Mouse (Mus musculus) frontal cortex, postnatal 36 days (tissue): ENCODE results near the gene Tmub2.

ENCODE experiments used
- DNase-seq, 2 experiments: peaks; one replicate each; pipeline ENCODE4 v3.0.0; 2022; ENCODE audit warnings: low spot score in 2 of 2

Gene Tmub2

DNA sequence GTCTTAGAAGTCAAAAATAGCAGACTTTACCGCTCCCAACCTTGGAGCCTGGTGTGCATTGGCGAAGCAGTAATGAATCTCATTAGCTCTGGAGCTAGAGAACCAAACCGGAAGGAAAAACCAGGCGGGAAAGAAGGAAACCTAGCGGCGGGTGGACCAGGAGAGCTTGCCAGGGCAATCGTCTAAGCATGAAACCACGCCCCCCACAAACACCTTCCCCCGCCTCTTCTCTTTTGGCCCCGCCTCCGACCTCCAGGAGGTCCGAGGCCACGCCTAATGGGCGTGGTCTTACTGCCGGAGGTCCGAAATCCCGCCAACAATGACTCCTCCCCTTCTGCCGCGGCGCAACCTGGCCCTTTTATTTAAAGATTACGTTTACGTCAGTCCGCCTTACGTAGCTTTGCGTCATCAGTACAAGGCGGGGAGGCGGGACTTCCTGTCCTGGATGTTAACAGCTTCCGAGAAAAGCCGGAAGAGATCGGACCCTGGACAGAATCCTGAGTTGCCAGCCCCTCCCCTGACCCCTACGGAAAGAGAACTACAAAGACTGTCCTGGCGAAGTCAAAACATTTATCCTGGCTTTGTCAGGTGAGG is at the start of gene Tmub2:
TSS of gene Tmub2 (plus strand) at position 431 of the 594 bp plus-strand sequence.
- DNase-seq = peak; percentile 94 to 98

GRCm38 (mm10) chr11:102236022-102236421 is 48.7 kb upstream of the Tmub2 start:
- no peak for DNase-seq

- no peak for DNase-seq
Observed at GRCm38 (mm10) chr11:102240636-102241035, 44.1 kb upstream of the Tmub2 start.

DNA sequence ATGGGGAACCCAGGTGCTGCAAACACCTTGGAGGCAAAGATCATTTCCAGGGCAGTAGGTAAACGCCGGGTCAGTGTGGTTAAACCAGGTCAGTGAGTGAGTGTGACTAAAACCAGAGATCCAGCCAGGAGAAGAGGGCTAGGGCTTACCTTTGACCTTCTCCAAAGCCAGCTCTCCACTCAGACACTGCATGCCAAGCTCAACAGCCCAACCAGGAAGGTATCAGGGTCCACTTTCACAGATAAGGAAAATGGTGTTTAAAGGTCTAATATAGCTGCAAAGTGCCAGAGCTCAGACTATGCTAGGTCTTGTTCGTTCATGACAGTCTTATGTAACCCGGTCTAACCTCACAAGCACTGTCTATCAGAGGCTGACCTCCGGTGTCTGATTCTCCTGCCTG is 43.5 kb upstream of the Tmub2 start:
- no peak for DNase-seq

DNA sequence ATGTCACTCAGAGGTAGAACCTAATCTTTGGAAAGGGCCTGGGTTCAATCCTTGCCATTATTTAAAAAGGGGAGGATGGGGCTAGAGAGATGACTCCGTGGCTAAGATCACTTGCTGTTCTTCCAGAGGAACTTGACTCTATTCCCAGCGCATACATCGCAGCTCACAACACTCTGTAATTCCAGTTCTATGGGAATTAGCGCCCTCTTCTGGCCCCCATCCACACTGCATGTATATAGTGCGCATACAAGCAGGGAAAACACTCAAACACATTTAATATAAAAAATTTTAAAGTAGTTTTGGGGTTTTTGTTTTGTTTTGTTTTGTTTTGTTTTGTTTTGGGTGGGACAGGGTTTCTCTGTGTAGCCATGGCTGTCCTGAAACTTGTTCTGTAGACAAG is 42.9 kb upstream of the Tmub2 start:
- DNase-seq = no peak

DNA sequence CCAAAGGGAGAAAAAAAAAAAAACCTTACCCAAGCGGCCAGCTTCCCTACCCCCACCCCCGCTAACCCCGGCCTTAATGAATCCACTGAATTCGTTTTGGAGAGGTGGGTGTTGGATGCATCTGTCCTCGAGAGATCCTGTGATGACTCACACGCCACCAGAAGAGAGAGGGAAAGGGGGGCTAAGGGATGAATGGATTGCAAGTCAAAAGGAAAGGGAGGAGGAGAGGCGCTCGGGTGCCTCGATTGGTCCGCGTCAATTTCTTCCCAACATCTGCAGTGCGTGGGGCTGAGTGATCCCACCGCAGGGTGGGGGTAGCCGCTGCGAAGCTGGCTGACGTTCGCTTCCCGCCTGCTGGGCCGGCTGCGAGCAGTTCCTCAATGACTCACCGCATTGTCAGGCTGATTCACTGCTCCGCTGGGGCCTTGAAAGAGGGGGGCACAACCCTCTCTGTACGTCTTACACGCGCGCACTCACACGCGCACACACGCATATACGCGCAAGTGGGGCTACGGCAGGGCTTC is 39.7 kb upstream of the Tmub2 start:
- DNase-seq = peak; percentile 87 to 89

- no peak for DNase-seq
Observed at GRCm38 (mm10) chr11:102245581-102246272, 39.0 kb upstream of the Tmub2 start.

- no peak for DNase-seq
Observed at GRCm38 (mm10) chr11:102246273-102246635, 38.5 kb upstream of the Tmub2 start.

- DNase-seq = no peak
Observed at GRCm38 (mm10) chr11:102246871-102247270, 37.9 kb upstream of the Tmub2 start.

GRCm38 (mm10) chr11:102248630-102249230 is 36.0 kb upstream of the Tmub2 start, which contains the start of gene BC030867:
TSS of gene BC030867 (plus strand) at chr11:102248882.
- DNase-seq = peak; percentile 94

DNA sequence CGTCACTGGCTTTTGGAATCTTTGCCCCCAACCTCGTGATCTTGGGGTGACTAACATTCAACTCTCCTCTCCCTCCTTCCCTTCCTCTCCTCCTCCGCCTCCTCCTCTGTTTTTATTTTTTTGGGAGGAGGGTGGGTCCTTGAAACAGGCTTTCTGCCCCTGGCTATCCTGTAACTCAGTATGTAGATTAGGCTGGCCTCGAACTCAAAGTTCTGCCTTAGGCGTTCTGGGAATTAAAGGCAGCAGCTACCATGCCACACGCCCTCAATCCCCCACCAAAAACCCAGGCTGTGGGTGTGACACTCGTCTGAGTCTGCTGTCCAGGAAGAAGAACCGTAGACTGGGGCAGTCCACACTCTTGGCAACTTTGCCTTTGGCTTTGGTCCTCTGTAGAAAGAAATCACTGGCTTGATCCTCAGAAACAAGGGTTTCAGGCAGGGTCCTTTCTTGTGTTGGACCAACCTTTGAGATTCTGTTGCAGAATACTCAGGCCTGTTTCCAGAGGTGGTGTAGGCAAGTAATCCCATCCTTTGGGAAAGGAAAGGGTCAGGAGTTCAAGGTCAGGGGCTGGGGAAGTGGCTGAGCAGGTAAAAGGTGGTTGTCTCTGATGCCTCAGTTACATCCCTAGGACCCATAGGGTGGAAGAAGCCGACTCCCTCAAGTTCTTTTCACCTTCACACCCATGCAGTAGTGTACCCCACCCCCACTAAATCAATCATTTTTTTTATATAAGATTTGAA is 35.2 kb upstream of the Tmub2 start:
- no peak for DNase-seq

DNA sequence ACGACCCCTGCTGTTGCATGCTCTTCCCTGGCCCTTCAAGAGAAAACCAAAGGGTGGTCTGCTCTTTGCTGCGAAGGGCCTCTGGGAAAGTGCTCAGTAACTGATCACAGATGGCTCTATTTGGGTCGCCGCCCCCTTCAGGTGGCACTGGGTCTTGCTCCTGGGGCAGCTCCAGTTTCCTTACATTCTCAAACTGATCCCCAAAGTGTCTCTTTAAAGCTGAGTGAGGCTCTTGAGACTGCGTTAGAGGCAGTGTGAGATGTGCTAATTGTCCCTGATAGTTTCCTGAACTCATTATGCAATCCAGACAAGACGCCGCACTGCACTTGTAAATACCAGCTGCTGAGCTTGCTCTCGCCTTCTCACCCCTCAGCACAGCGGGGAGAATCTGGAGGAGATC is 27.2 kb upstream of the Tmub2 start:
- peak in 1 of 2 experiments; percentile 8 for DNase-seq

- no peak for DNase-seq
Observed at GRCm38 (mm10) chr11:102258095-102258494, 26.6 kb upstream of the Tmub2 start.

GRCm38 (mm10) chr11:102258521-102258920 is 26.2 kb upstream of the Tmub2 start:
- DNase-seq = no peak

GRCm38 (mm10) chr11:102263211-102263610 is 21.5 kb upstream of the Tmub2 start:
- no peak for DNase-seq

DNA sequence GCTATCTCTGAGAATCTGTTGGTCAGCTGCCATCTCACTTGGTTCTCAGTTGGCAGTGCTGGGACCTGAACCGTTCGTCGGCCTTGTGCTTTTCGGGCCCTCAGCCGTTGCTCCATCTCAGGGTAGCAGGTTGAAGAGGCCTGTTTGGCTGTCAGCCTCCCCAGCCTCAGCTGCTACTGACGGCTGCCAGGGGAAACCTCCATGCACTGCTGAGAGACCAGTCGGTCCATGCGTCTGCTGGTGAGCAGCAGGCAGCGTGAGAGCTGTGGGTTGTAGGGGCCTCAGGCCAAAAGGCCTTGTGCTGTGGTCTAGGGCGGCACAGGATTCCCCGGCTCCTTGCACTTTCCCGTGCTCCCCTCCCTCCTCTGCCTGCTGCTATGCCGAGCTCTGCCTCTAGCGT is 18.9 kb upstream of the Tmub2 start:
- DNase-seq = no peak

GRCm38 (mm10) chr11:102266631-102267355 is 17.9 kb upstream of the Tmub2 start:
- DNase-seq = no peak

- DNase-seq = peak; percentile 67 to 70
Observed at GRCm38 (mm10) chr11:102267480-102267879, 17.3 kb upstream of the Tmub2 start.

GRCm38 (mm10) chr11:102268520-102269244 is 16.0 kb upstream of the Tmub2 start, which contains the start of gene Asb16:
TSS of gene Asb16 (plus strand) at chr11:102268743.
- no peak for DNase-seq

DNA sequence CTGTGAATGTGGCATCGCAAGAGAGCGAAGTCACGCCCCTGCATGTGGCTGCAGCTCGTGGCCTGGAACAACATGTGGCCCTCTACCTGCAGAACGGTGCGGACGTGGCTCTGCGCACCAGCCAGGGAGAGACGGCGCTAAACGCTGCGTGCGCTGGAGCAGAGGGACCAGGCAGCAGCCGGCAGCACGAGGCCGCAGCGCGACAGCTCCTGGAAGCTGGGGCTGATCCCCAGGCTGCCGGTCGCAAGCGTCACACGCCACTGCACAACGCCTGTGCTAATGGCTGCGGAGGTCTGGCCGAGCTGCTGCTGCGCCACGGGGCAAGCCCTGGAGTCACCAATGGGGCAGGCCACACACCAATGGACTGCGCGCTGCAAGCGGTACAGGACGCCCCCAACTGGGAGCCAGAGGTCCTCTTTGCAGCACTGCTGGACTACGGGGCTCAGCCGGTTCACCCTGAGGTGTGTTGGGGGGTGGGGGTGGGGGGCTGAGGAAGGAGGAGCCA is 8.3 kb upstream of the Tmub2 start:
- DNase-seq = peak in 1 of 2 experiments; percentile 25

GRCm38 (mm10) chr11:102277754-102278153 is 7.0 kb upstream of the Tmub2 start:
- DNase-seq = no peak
